Mouse (Mus musculus): Measurements from ENCODE around the gene Fscn2. TPM values are rescaled to one million over a fixed set of nuclear protein-coding genes. Genes with fewer than 3 reads are reported as not detected.

The Fscn2 gene
- 0.16 TPM in 1 of 2 replicates, not detected in the other for polyA plus RNA-seq (2012; rRNA removed)

DNA sequence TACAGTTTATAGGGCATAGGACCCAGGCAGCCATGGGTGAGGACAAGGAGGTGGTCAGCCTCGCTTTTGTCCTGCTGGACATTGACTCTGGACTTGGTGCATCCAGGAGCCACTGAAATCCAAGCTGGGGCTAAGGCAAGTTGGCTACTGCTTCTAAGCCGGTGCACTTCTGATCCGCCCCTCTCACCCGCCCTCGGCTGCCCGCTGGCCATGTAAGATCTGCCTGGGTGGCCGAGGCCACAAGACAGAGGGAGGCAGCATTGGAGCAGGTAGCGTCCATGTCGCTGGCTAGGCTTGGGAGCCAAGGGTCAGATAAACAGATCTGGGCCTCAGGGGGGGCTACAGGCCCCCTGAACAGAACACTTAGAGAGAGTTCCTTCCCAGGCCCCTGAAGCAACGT, at the start of gene Fscn2:
Fscn2 (plus strand) TSS at position 240 of the 400 bp plus-strand sequence.

DNA sequence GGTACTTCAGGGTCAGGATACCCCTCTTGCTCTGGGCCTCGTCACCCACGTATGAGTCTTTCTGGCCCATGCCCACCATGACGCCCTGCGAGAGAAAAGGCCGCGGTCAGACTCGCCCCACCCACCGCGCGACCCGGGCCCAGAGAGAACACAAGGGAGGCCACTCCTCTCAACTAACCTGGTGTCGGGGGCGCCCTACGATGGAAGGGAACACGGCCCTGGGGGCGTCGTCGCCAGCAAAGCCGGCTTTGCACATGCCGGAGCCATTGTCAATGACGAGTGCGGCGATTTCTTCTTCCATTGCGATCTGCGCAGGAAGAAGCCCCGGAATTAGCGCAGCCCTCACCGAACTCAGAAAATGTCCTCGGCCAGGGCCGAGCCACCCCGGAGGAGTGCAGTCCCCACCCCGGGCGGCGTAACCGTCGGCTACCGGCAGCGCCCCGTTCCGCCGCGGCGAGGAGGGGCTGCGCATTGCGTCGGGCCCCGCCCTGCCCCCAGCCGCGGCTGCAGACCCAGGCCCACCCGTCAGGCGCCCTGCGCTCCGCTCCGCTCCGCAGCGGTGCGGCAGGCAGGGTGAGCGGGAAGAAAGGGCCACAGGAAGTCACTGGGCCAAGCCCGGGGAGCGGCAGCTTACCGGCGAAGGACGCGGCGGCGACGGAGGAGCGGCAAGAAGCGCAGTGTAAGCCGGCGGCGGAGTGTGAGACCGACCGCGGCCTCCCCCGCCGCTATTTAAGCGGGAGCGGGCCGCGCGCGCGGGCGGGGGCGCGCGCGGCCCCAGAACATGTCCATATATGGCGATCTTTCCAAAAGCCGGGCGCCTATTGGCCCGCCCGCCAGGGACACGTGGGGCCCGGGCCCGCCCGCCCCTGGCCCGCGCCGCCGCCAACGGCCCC, 13.3 kb upstream of the Fscn2 start, which contains the start of gene Actg1:
Actg1 (minus strand) TSS at position 752 of the 893 bp plus-strand sequence.

DNA sequence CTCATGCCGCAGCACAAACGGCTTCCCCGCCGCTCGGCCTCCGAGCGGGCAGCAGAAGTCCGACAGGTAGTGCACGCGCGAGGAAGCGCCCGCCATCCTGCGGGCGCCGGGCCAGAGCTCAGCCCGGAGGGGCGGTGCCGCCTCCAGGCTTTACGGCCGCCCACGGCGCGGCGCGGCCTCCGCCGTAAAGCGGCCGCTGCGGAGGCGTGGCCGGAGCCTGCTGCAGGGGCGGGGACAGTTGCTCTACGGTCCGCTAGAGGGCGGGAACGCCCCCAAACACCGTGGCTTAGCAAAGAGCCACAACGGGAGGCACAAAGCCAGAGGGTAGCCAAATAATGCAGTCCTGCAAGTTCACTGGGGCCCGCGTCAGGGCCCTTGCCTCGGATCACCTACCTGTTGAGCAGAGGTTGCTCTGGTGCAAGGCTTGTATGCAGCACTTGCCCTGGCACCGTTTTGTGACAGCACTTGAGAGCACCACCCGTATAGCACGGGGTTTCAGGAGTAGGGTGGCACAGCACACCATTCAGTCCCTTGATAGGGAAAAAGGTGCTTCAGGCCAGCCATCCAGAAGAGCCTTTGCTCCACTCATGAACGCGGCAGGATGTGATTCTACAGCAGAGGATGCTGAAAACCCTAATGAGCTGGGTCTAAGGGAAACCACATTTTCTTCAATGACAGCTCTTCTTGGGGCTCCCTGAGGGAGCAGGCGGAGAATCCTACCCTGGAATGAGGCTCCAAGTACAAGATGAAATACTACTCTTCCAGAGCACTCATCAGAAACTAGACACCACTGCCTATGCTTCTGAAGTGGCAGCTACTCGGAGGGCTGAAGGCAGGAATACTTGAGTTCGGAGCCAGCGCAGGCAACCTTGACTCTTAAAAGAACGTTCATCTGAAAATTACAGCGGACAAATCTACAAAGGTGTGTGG, 17.5 kb downstream of the Fscn2 start, which contains the start of gene Faap100:
Faap100 (minus strand) TSS at position 154 of the 930 bp plus-strand sequence.

Other genes with a start within 250 kb of the Fscn2 start
- 97.5 and 115 TPM in 2 replicates for gene Slc38a10, start 210.2 kb upstream of the Fscn2 start, polyA plus RNA-seq (2012; rRNA removed)
- gene Bahcc1, start 128.6 kb upstream of the Fscn2 start, polyA plus RNA-seq (2012; rRNA removed): 9.8 and 10.0 TPM in 2 replicates
- gene Actg1, start 13.0 kb upstream of the Fscn2 start, polyA plus RNA-seq (2012; rRNA removed): 1,314 and 1,733 TPM in 2 replicates
- 64.7 and 65.7 TPM in 2 replicates for gene Faap100, start 17.2 kb downstream of the Fscn2 start, polyA plus RNA-seq (2012; rRNA removed)
- gene Nploc4, start 76.2 kb downstream of the Fscn2 start, polyA plus RNA-seq (2012; rRNA removed): 62.4 and 84.3 TPM in 2 replicates
- gene Tspan10, start 81.1 kb downstream of the Fscn2 start, polyA plus RNA-seq (2012; rRNA removed): 0.19 and 0.41 TPM in 2 replicates
- 0.55 and 0.56 TPM in 2 replicates for gene Pde6g, start 92.0 kb downstream of the Fscn2 start, polyA plus RNA-seq (2012; rRNA removed)
- 25.9 and 35.8 TPM in 2 replicates for gene Oxld1, start 96.5 kb downstream of the Fscn2 start, polyA plus RNA-seq (2012; rRNA removed)
- gene Ccdc137, start 96.6 kb downstream of the Fscn2 start, polyA plus RNA-seq (2012; rRNA removed): 9.6 and 10.4 TPM in 2 replicates
- gene Arl16, start 106.1 kb downstream of the Fscn2 start, polyA plus RNA-seq (2012; rRNA removed): 23.7 and 24.4 TPM in 2 replicates
- gene Mrpl12, start 123.1 kb downstream of the Fscn2 start, polyA plus RNA-seq (2012; rRNA removed): 196 and 363 TPM in 2 replicates
- 357 and 440 TPM in 2 replicates for gene Slc25a10, start 130.3 kb downstream of the Fscn2 start, polyA plus RNA-seq (2012; rRNA removed)
- gene Gcgr, start 169.2 kb downstream of the Fscn2 start, polyA plus RNA-seq (2012; rRNA removed): 0.35 and 0.95 TPM in 2 replicates
- 51.3 and 59.4 TPM in 2 replicates for gene Mcrip1, start 188.2 kb downstream of the Fscn2 start, polyA plus RNA-seq (2012; rRNA removed)
- gene Ppp1r27, start 189.6 kb downstream of the Fscn2 start, polyA plus RNA-seq (2012; rRNA removed): 0.22 TPM in 1 of 2 replicates, not detected in the other
- gene P4hb, start 211.7 kb downstream of the Fscn2 start, polyA plus RNA-seq (2012; rRNA removed): 238 and 254 TPM in 2 replicates
- gene Arhgdia, start 220.1 kb downstream of the Fscn2 start, polyA plus RNA-seq (2012; rRNA removed): 643 and 823 TPM in 2 replicates
- gene Alyref, start 236.8 kb downstream of the Fscn2 start, polyA plus RNA-seq (2012; rRNA removed): 25.4 and 31.6 TPM in 2 replicates
- 119 and 133 TPM in 2 replicates for gene Anapc11, start 236.9 kb downstream of the Fscn2 start, polyA plus RNA-seq (2012; rRNA removed)
- gene Npb, start 246.9 kb downstream of the Fscn2 start, polyA plus RNA-seq (2012; rRNA removed): 5.5 and 6.3 TPM in 2 replicates